Comparison of ENCODE assay signal across 28 mouse cellular contexts in genomic region chr9:25409729-25410128, GRCm38 (mm10).
"Had no signal": no experiment of that assay in that cellular context is flagged by ENCODE, and none has a peak within 500 bp of the region (broad histone marks: within the 10 kb centered on the region; RNA-seq: fewer than 3 reads in every experiment).

No protein-coding gene starts in this region.

- H3K27ac ChIP-seq: embryonic facial prominence, embryonic 10.5 days; embryonic facial prominence, embryonic 12.5 days; embryonic facial prominence, embryonic 13.5 days; embryonic facial prominence, embryonic 15.5 days; forebrain, embryonic 10.5 days; forebrain, embryonic 12.5 days; forebrain, embryonic 13.5 days; forebrain, embryonic 15.5 days; gastrocnemius, adult 2 months; heart, adult 2 months had no signal

- H3K4me2 ChIP-seq: embryonic facial prominence, embryonic 12.5 days; embryonic facial prominence, embryonic 13.5 days; embryonic facial prominence, embryonic 15.5 days; forebrain, embryonic 12.5 days; forebrain, embryonic 13.5 days; forebrain, embryonic 15.5 days had no signal

- H3K36me3 ChIP-seq: embryonic facial prominence, embryonic 10.5 days; embryonic facial prominence, embryonic 12.5 days; embryonic facial prominence, embryonic 13.5 days; embryonic facial prominence, embryonic 15.5 days; forebrain, embryonic 10.5 days; forebrain, embryonic 12.5 days; forebrain, embryonic 15.5 days had no signal

- H3K9ac ChIP-seq: embryonic facial prominence, embryonic 12.5 days; embryonic facial prominence, embryonic 13.5 days; embryonic facial prominence, embryonic 15.5 days; forebrain, embryonic 12.5 days; forebrain, embryonic 13.5 days; forebrain, embryonic 15.5 days; forebrain, postnatal 0 days had no signal

- ATAC-seq: forebrain, embryonic 13.5 days; forebrain, embryonic 14.5 days; forebrain, embryonic 15.5 days; forebrain, embryonic 16.5 days; forebrain, postnatal 0 days had no signal

- DNase-seq: cerebellum, adult 18-20 months; cerebellum, adult 2 months; cerebellum, adult 8-10 months; cerebellum, adult 9-10 months; cerebellum, adult 9-11 months; cerebellum, postnatal 10 days; cerebellum, postnatal 14 days; cerebellum, postnatal 25 days; embryo, embryonic 11 days; forebrain, postnatal 0 days; gastrocnemius, adult 2 months; gastrocnemius, postnatal 10 days; gastrocnemius, postnatal 14 days; gastrocnemius, postnatal 25 days; gastrocnemius, postnatal 36 days; heart, adult 18-20 months; heart, adult 2 months had no signal

- H3K4me3 ChIP-seq: embryonic facial prominence, embryonic 10.5 days; embryonic facial prominence, embryonic 12.5 days; embryonic facial prominence, embryonic 13.5 days; embryonic facial prominence, embryonic 15.5 days; erythroblast, embryonic 14.5 days; forebrain, embryonic 10.5 days; forebrain, embryonic 12.5 days; forebrain, embryonic 13.5 days; forebrain, embryonic 15.5 days; gastrocnemius, adult 2 months; heart, adult 2 months had no signal

- H3K4me1 ChIP-seq: embryonic facial prominence, embryonic 10.5 days; embryonic facial prominence, embryonic 12.5 days; embryonic facial prominence, embryonic 13.5 days; embryonic facial prominence, embryonic 15.5 days; forebrain, embryonic 10.5 days; forebrain, embryonic 12.5 days; forebrain, embryonic 13.5 days; forebrain, embryonic 15.5 days had no signal

- H3K27me3 ChIP-seq: embryonic facial prominence, embryonic 12.5 days; embryonic facial prominence, embryonic 13.5 days; embryonic facial prominence, embryonic 15.5 days; forebrain, embryonic 12.5 days; forebrain, embryonic 13.5 days; forebrain, embryonic 15.5 days had no signal

- H3K9me3 ChIP-seq: embryonic facial prominence, embryonic 10.5 days; embryonic facial prominence, embryonic 12.5 days; embryonic facial prominence, embryonic 13.5 days; embryonic facial prominence, embryonic 15.5 days; forebrain, embryonic 10.5 days; forebrain, embryonic 12.5 days; forebrain, embryonic 13.5 days; forebrain, embryonic 15.5 days had no signal
